ENCODE assay signal across 8 mouse cellular contexts in genomic region chr2:93014093-93014937, GRCm38 (mm10). TPM values are rescaled to one million over a fixed set of nuclear protein-coding genes. Genes with fewer than 3 reads are reported as not detected.
DNase-seq lines count a peak whose midpoint lies in the region; ATAC-seq and TF ChIP-seq lines count a peak whose summit lies in the region.

No protein-coding gene starts in this region.

- peak overlapping the region; percentile 80 for H3K4me3 ChIP-seq in E14TG2a.4 (replicated peaks; ENCODE audit: low read length)
- H3K4me3 ChIP-seq in limb, embryonic 12.5 days (replicated peaks) = peak overlapping the region; percentile 66
- H3K4me3 ChIP-seq in midbrain, embryonic 11.5 days (ENCODE audit: low read depth, low read length) = peak overlapping the region; percentile 58
- H3K4me3 ChIP-seq in testis, adult 2 months (ENCODE audit: control insufficient read depth, low read depth, low read length) = peak overlapping the region; percentile 72; the same call in 1 of the 2 replicates

- peak overlapping the region; percentile 95 for H3K27ac ChIP-seq in limb, embryonic 12.5 days
- no peak overlapping the region; the same call in 1 of the 2 replicates for H3K27ac ChIP-seq in midbrain, embryonic 11.5 days (ENCODE audit: low read depth, low read length)
- H3K27ac ChIP-seq in testis, adult 2 months (ENCODE audit: control insufficient read depth, insufficient read depth, low read depth, low read length) = peak overlapping the region; percentile 60; the same call in 1 of the 2 replicates

- no peak for TF ChIP-seq POLR2A in testis, adult 2 months (IDR thresholded peaks at IDR 0.05; ENCODE audit: control insufficient read depth, low read depth, low read length)

- peak; percentile 64 for DNase-seq in 3T3-L1 (ENCODE audit: low read depth, low spot score)
- DNase-seq in embryo, embryonic 9.5 days (ENCODE audit: extremely low spot score) = peak; percentile 65
- peak; percentile 55 for DNase-seq in heart, postnatal 4 days
- DNase-seq in midbrain, embryonic 11.5 days (ENCODE audit: low spot score, missing footprints) = peak; percentile 91
- DNase-seq in frontal cortex, adult 2 months (ENCODE audit: extremely low spot score in 1 of 2, low spot score in 1 of 2) = no peak

- peak; percentile 87 for ATAC-seq in limb, embryonic 12.5 days (ENCODE audit: insufficient number of reproducible peaks, insufficient read depth, low FRiP score, low TSS enrichment, low read depth)
- ATAC-seq in midbrain, embryonic 11.5 days (ENCODE audit: low FRiP score) = peak; percentile 85

- peak overlapping the region; percentile 77 for H3K9ac ChIP-seq in limb, embryonic 12.5 days (replicated peaks)
- peak overlapping the region; percentile 73 for H3K9ac ChIP-seq in midbrain, embryonic 11.5 days (ENCODE audit: low read length)

- H3K4me1 ChIP-seq in E14TG2a.4 (replicated peaks; ENCODE audit: low read depth, low read length) = peaks cover 18% of the 10 kb centered on the region
- peaks cover 31% of the 10 kb centered on the region for H3K4me1 ChIP-seq in limb, embryonic 12.5 days (replicated peaks)
- peaks cover 11% of the 10 kb centered on the region for H3K4me1 ChIP-seq in midbrain, embryonic 11.5 days (ENCODE audit: control insufficient read depth, insufficient read depth, low read length)
- H3K4me1 ChIP-seq in testis, adult 2 months (ENCODE audit: control insufficient read depth, insufficient read depth, low read length) = peaks cover 12% of the 10 kb centered on the region

- 3% methylated on average over 28 of the region's 50 CpGs for WGBS in limb, embryonic 12.5 days
- 9% methylated on average over 24 of the region's 50 CpGs for WGBS in midbrain, embryonic 11.5 days

- H3K27me3 ChIP-seq in E14TG2a.4 (ENCODE audit: insufficient read depth, low read length) = peaks cover 66% of the 10 kb centered on the region
- peaks cover 5% of the 10 kb centered on the region; the same call in 1 of the 2 replicates for H3K27me3 ChIP-seq in limb, embryonic 12.5 days
- no peaks in the 10 kb centered on the region for H3K27me3 ChIP-seq in midbrain, embryonic 11.5 days (ENCODE audit: control insufficient read depth, insufficient read depth, low read length)
- H3K27me3 ChIP-seq in testis, adult 2 months (ENCODE audit: control insufficient read depth, insufficient read depth, low read length) = no peaks in the 10 kb centered on the region

- H3K9me3 ChIP-seq in E14TG2a.4 (ENCODE audit: low read length) = no peaks in the 10 kb centered on the region; the same call in 1 of the 2 replicates
- H3K9me3 ChIP-seq in limb, embryonic 12.5 days = no peaks in the 10 kb centered on the region
- no peaks in the 10 kb centered on the region for H3K9me3 ChIP-seq in midbrain, embryonic 11.5 days (ENCODE audit: control insufficient read depth, low read length)

- H3K36me3 ChIP-seq in E14TG2a.4 (ENCODE audit: insufficient read depth, low read length) = no peaks in the 10 kb centered on the region
- peaks cover 30% of the 10 kb centered on the region for H3K36me3 ChIP-seq in limb, embryonic 12.5 days
- H3K36me3 ChIP-seq in midbrain, embryonic 11.5 days (ENCODE audit: control insufficient read depth, insufficient read depth, low read length) = no peaks in the 10 kb centered on the region
- H3K36me3 ChIP-seq in testis, adult 2 months (ENCODE audit: control insufficient read depth, insufficient read depth, low read length) = no peaks in the 10 kb centered on the region

- peak overlapping the region; percentile 98 for H3K4me2 ChIP-seq in limb, embryonic 12.5 days
- peak overlapping the region; percentile 98 for H3K4me2 ChIP-seq in midbrain, embryonic 11.5 days

- TF ChIP-seq CTCF in E14TG2a.4 (conservative IDR thresholded peaks at IDR 0.05; ENCODE audit: low read length) = no peak
- TF ChIP-seq CTCF in testis, adult 2 months (IDR thresholded peaks at IDR 0.05; ENCODE audit: control insufficient read depth, insufficient read depth, insufficient replicate concordance, low read depth, low read length) = no peak

RNA-seq across cellular contexts. Expression of gene Prdm11, which starts 31.7 kb away (rescaled TPM):
- total RNA-seq in heart, postnatal 4 days (2021) = 10 to 100 TPM; 24.7 to 25.5 TPM
- polyA plus RNA-seq in limb, embryonic 12.5 days (2016; fragmentation: Nextera tagmentation; extraction: Ambion mirVana) = 6.1 and 7.2 TPM in 2 replicates
- polyA plus RNA-seq in midbrain, embryonic 11.5 days (2014; fragmentation: Nextera tagmentation; extraction: Ambion mirVana) = 0.90 and 1.8 TPM in 2 replicates
- polyA plus RNA-seq in testis, adult 2 months (2012; rRNA removed) = 4.3 and 4.4 TPM in 2 replicates
- polyA plus RNA-seq in frontal cortex, adult 2 months (2012; rRNA removed) = 7.9 and 8.0 TPM in 2 replicates

Comparison
In these comparisons a context has a peak if more than half of its experiments do, and no peak if none do; other contexts are left out.
1. DNase-seq: peak in 3T3-L1 (single experiment), embryo, embryonic 9.5 days (single experiment), heart, postnatal 4 days (single experiment) and midbrain, embryonic 11.5 days (single experiment); none in frontal cortex, adult 2 months (0 of 2).
2. Peak in every context shown above with its lines, with median percentiles within 50 percentile points of each other: H3K4me3 ChIP-seq.